Comparison of ENCODE assay signal across 9 mouse cellular contexts in genomic region chr5:135963280-135963627, GRCm38 (mm10). TPM values are rescaled to one million over a fixed set of nuclear protein-coding genes. Genes with fewer than 3 reads are reported as not detected.
A peak's percentile ranks its signal among the peaks of the same experiment; 100 is the strongest.
DNase-seq lines count a peak whose midpoint lies in the region; ATAC-seq and TF ChIP-seq lines count a peak whose summit lies in the region.
"Had no signal": no experiment of that assay in that cellular context is flagged by ENCODE, and none has a peak within 500 bp of the region (broad histone marks: within the 10 kb centered on the region; RNA-seq: fewer than 3 reads in every experiment).

No protein-coding gene starts in this region.

- no peak for DNase-seq in kidney, postnatal 14 days
- no peak for DNase-seq in left cerebral cortex, postnatal 36 days (ENCODE audit: low spot score in 2 of 2)
- DNase-seq in testis, postnatal 14 days (ENCODE audit: low spot score) = no peak
- no peak for DNase-seq in layer of hippocampus, adult 18-20 months (ENCODE audit: low spot score in 2 of 2)

- ATAC-seq in kidney, embryonic 14.5 days (ENCODE audit: low FRiP score, low TSS enrichment) = no peak
- ATAC-seq in hindbrain, embryonic 12.5 days (ENCODE audit: low FRiP score) = no peak
- no peak for ATAC-seq in midbrain, embryonic 13.5 days

- H3K4me2 ChIP-seq in kidney, embryonic 14.5 days (replicated peaks; ENCODE audit: low read depth, low read length) = peak overlapping the region; percentile 66
- peak overlapping the region; percentile 89 for H3K4me2 ChIP-seq in hindbrain, embryonic 12.5 days (replicated peaks)
- peak overlapping the region; percentile 83 for H3K4me2 ChIP-seq in midbrain, embryonic 13.5 days (replicated peaks)

- H3K9me3 ChIP-seq in kidney, embryonic 14.5 days (ENCODE audit: control insufficient read depth, low read length) = no peaks in the 10 kb centered on the region
- H3K9me3 ChIP-seq in hindbrain, embryonic 12.5 days (replicated peaks) = no peaks in the 10 kb centered on the region
- H3K9me3 ChIP-seq in midbrain, embryonic 13.5 days = no peaks in the 10 kb centered on the region

- no peaks in the 10 kb centered on the region for H3K36me3 ChIP-seq in kidney, embryonic 14.5 days (ENCODE audit: control insufficient read depth, insufficient read depth, low read length)
- no peaks in the 10 kb centered on the region for H3K36me3 ChIP-seq in hindbrain, embryonic 12.5 days
- no peaks in the 10 kb centered on the region for H3K36me3 ChIP-seq in midbrain, embryonic 13.5 days

- no peak for TF ChIP-seq CTCF in bone marrow, adult 2 months (IDR thresholded peaks at IDR 0.05; ENCODE audit: control insufficient read depth, insufficient read depth, low read length)

- TF ChIP-seq POLR2A in bone marrow, adult 2 months (IDR thresholded peaks at IDR 0.05; ENCODE audit: borderline replicate concordance, control insufficient read depth, low read depth, low read length) = no peak

- H3K27me3 ChIP-seq in kidney, embryonic 14.5 days (ENCODE audit: control insufficient read depth, insufficient read depth, low read length) = no peaks in the 10 kb centered on the region
- peaks cover 7% of the 10 kb centered on the region for H3K27me3 ChIP-seq in hindbrain, embryonic 12.5 days
- H3K27me3 ChIP-seq in midbrain, embryonic 13.5 days = no peaks in the 10 kb centered on the region; the same call in 1 of the 2 replicates

- peaks cover 19% of the 10 kb centered on the region for H3K4me1 ChIP-seq in kidney, embryonic 14.5 days (ENCODE audit: control insufficient read depth, insufficient read depth, low read length)
- H3K4me1 ChIP-seq in bone marrow, adult 2 months (ENCODE audit: control insufficient read depth, insufficient read depth, low read length) = peaks cover 5% of the 10 kb centered on the region; the same call in 1 of the 2 replicates
- peaks cover 14% of the 10 kb centered on the region for H3K4me1 ChIP-seq in hindbrain, embryonic 12.5 days
- peaks cover 19% of the 10 kb centered on the region for H3K4me1 ChIP-seq in midbrain, embryonic 13.5 days (replicated peaks)

- intact Hi-C loops in left cerebral cortex, postnatal 36 days (cut with DNase I) = loop anchor here (2.0 kb wide), 1 partner anchor 58 kb away; no protein-coding TSS in a partner anchor

- H3K4me3 ChIP-seq in kidney, embryonic 14.5 days (ENCODE audit: low read length) = peak overlapping the region; percentile 53
- H3K4me3 ChIP-seq in bone marrow, adult 2 months (replicated peaks; ENCODE audit: control insufficient read depth, low read depth, low read length) = peak overlapping the region; percentile 88
- peak overlapping the region; percentile 52 for H3K4me3 ChIP-seq in hindbrain, embryonic 12.5 days
- peak overlapping the region; percentile 54 for H3K4me3 ChIP-seq in midbrain, embryonic 13.5 days (replicated peaks)

- peak overlapping the region; percentile 87 for H3K27ac ChIP-seq in kidney, embryonic 14.5 days (ENCODE audit: low read depth, low read length)
- peak overlapping the region; percentile 98 for H3K27ac ChIP-seq in bone marrow, adult 2 months (ENCODE audit: control insufficient read depth, insufficient read depth, low read depth, low read length, poor library complexity)
- peak overlapping the region; percentile 96 for H3K27ac ChIP-seq in hindbrain, embryonic 12.5 days
- H3K27ac ChIP-seq in midbrain, embryonic 13.5 days = peak overlapping the region; percentile 97

- 3% methylated on average over 6 of the region's 6 CpGs for WGBS in kidney, embryonic 14.5 days
- 11% methylated on average over 6 of the region's 6 CpGs for WGBS in bone marrow, adult 2 months
- WGBS in hindbrain, embryonic 12.5 days = 6% methylated on average over 6 of the region's 6 CpGs
- whole genome bisulfite sequencing in midbrain, embryonic 13.5 days = 3% methylated on average over 6 of the region's 6 CpGs

- H3K9ac ChIP-seq in kidney, embryonic 14.5 days (ENCODE audit: low read depth, low read length) = peak overlapping the region; percentile 74
- H3K9ac ChIP-seq in hindbrain, embryonic 12.5 days = peak overlapping the region; percentile 85
- peak overlapping the region; percentile 86 for H3K9ac ChIP-seq in midbrain, embryonic 13.5 days (replicated peaks)

RNA-seq across cellular contexts. Expression of gene Ssc4d, which starts 11.1 kb away (rescaled TPM):
- 10.2 and 10.3 TPM in 2 replicates for polyA plus RNA-seq in kidney, embryonic 14.5 days (2014; fragmentation: Nextera tagmentation; extraction: Ambion mirVana)
- 1.1 and 4.0 TPM in 2 replicates for polyA plus RNA-seq in bone marrow, adult 2 months (2011; ENCODE audit: insufficient read depth, insufficient read length, low replicate concordance, missing spikeins)
- 1.7 and 3.7 TPM in 2 replicates for polyA plus RNA-seq in hindbrain, embryonic 12.5 days (2016; fragmentation: Nextera tagmentation; extraction: Ambion mirVana)
- 1.0 and 1.4 TPM in 2 replicates for polyA plus RNA-seq in midbrain, embryonic 13.5 days (2015; fragmentation: Nextera tagmentation; extraction: Ambion mirVana)
- total RNA-seq in left cerebral cortex, postnatal 36 days (2021) = 1 to 10 TPM; 1.4 TPM
- total RNA-seq in layer of hippocampus, adult 18-20 months (2021) = 1 to 10 TPM; 1.1 to 1.4 TPM

RNA-seq across cellular contexts. Expression of gene Zp3, which starts 16.6 kb away (rescaled TPM):
- 0.29 TPM in 1 of 2 replicates, not detected in the other for polyA plus RNA-seq in kidney, embryonic 14.5 days (2014; fragmentation: Nextera tagmentation; extraction: Ambion mirVana)
- polyA plus RNA-seq in bone marrow, adult 2 months (2011; ENCODE audit: insufficient read depth, insufficient read length, low replicate concordance, missing spikeins) = not detected in 2 replicates
- 0.32 TPM in 1 of 2 replicates, not detected in the other for polyA plus RNA-seq in hindbrain, embryonic 12.5 days (2016; fragmentation: Nextera tagmentation; extraction: Ambion mirVana)
- 0.24 TPM in 1 of 2 replicates, not detected in the other for polyA plus RNA-seq in midbrain, embryonic 13.5 days (2015; fragmentation: Nextera tagmentation; extraction: Ambion mirVana)
- total RNA-seq in left cerebral cortex, postnatal 36 days (2021) = not detected
- total RNA-seq in layer of hippocampus, adult 18-20 months (2021) = not detected
- total RNA-seq: hematopoietic stem cell, adult 5-6 weeks had no signal

RNA-seq across cellular contexts. Expression of gene Ywhag, which starts 28.8 kb away (rescaled TPM):
- polyA plus RNA-seq in kidney, embryonic 14.5 days (2014; fragmentation: Nextera tagmentation; extraction: Ambion mirVana) = 90.2 and 105 TPM in 2 replicates
- polyA plus RNA-seq in bone marrow, adult 2 months (2011; ENCODE audit: insufficient read depth, insufficient read length, low replicate concordance, missing spikeins) = 26.9 and 58.1 TPM in 2 replicates
- 469 and 505 TPM in 2 replicates for polyA plus RNA-seq in hindbrain, embryonic 12.5 days (2016; fragmentation: Nextera tagmentation; extraction: Ambion mirVana)
- 627 and 632 TPM in 2 replicates for polyA plus RNA-seq in midbrain, embryonic 13.5 days (2015; fragmentation: Nextera tagmentation; extraction: Ambion mirVana)
- total RNA-seq in left cerebral cortex, postnatal 36 days (2021) = 1,000 to 10,000 TPM; 1,175 to 1,315 TPM
- 1,000 to 10,000 TPM; 1,236 to 1,273 TPM for total RNA-seq in layer of hippocampus, adult 18-20 months (2021)

RNA-seq across cellular contexts. Expression of gene Dtx2, which starts 31.3 kb away (rescaled TPM):
- 24.0 and 26.6 TPM in 2 replicates for polyA plus RNA-seq in kidney, embryonic 14.5 days (2014; fragmentation: Nextera tagmentation; extraction: Ambion mirVana)
- polyA plus RNA-seq in bone marrow, adult 2 months (2011; ENCODE audit: insufficient read depth, insufficient read length, low replicate concordance, missing spikeins) = 6.9 and 9.3 TPM in 2 replicates
- polyA plus RNA-seq in hindbrain, embryonic 12.5 days (2016; fragmentation: Nextera tagmentation; extraction: Ambion mirVana) = 31.4 and 34.5 TPM in 2 replicates
- 28.5 and 28.8 TPM in 2 replicates for polyA plus RNA-seq in midbrain, embryonic 13.5 days (2015; fragmentation: Nextera tagmentation; extraction: Ambion mirVana)
- total RNA-seq in left cerebral cortex, postnatal 36 days (2021) = 1 to 10 TPM; 7.7 to 8.4 TPM
- 1 to 10 TPM; 8.8 to 9.2 TPM for total RNA-seq in layer of hippocampus, adult 18-20 months (2021)
